Mouse (Mus musculus) forebrain, embryonic 14.5 days (tissue): Measurements from ENCODE around the gene Hist2h2aa1. TPM values are rescaled to one million over a fixed set of nuclear protein-coding genes. Genes with fewer than 3 reads are reported as not detected.
A peak's percentile ranks its signal among the peaks of the same experiment; 100 is the strongest.
"Not testable (repeated sequence)": the region's sequence is repeated elsewhere in the genome, so short reads cannot be mapped to it uniquely, and the experiment has no call there.

Source experiments
- ATAC-seq: fragments of 200-750 bp; cut with Nextera tagmentation; 2 replicates; pipeline ENCODE4 v1.8.0; 2017; ENCODE audit warnings: mild to moderate bottlenecking, moderate library complexity
- DNase-seq: peaks from one replicate; pipeline ENCODE4 v3.0.0-alpha.2; 2015; ENCODE audit warnings: low spot score
- H3K27ac ChIP-seq: fragments of 300-500 bp; sonication (generic); 2 replicates; pipeline ENCODE4 v1.5.1; 2014; ENCODE audit warnings: low read depth, mild to moderate bottlenecking, control low read depth, low read length, moderate library complexity
- H3K27me3 ChIP-seq: fragments of 300-500 bp; sonication (generic); replicated peaks from 2 replicates; pipeline ENCODE4 v1.6.1; 2014; ENCODE audit warnings: low read length, control low read depth, mixed read lengths; ENCODE audit not compliant: control insufficient read depth, insufficient read depth
- H3K36me3 ChIP-seq: fragments of 300-500 bp; sonication (generic); 2 replicates; pipeline ENCODE4 v1.6.1; 2014; ENCODE audit warnings: low read length, control low read depth; ENCODE audit not compliant: control insufficient read depth, insufficient read depth
- H3K4me1 ChIP-seq: fragments of 300-500 bp; sonication (generic); 2 replicates; pipeline ENCODE4 v1.6.1; 2014; ENCODE audit warnings: antibody characterized with exemption, low read length, control low read depth; ENCODE audit not compliant: control insufficient read depth, insufficient read depth
- H3K4me2 ChIP-seq: fragments of 300-500 bp; sonication (generic); 2 replicates; pipeline ENCODE4 v1.6.1; 2014; ENCODE audit warnings: mild to moderate bottlenecking, control low read depth, low read length
- H3K4me3 ChIP-seq: fragments of 300-500 bp; sonication (generic); 2 replicates; pipeline ENCODE4 v1.5.1; 2014; ENCODE audit warnings: low read depth, low read length, control low read depth
- H3K9ac ChIP-seq: fragments of 300-500 bp; sonication (generic); 2 replicates; pipeline ENCODE4 v1.6.1; 2014; ENCODE audit warnings: mild to moderate bottlenecking, low read length, control low read depth, moderate library complexity
- H3K9me3 ChIP-seq: fragments of 300-500 bp; sonication (generic); replicated peaks from 2 replicates; pipeline ENCODE4 v1.6.1; 2016; ENCODE audit warnings: low read length, control low read depth, mixed read lengths; ENCODE audit not compliant: control insufficient read depth
- WGBS: fragments of 180-500 bp; shearing (Covaris S2); extraction: QIAGEN DNeasy Blood & Tissue Kit; methylation state at CpG from one replicate; pipeline ENCODE4 v1.1.7; 2014; 5-methylcytosine and 5-hydroxymethylcytosine counted together
- polyA plus RNA-seq: library from polyadenylated mRNA; unstranded; fragments of >200 nt; fragmentation: Nextera tagmentation; extraction: Ambion mirVana; gene quantifications from 2 replicates; pipeline ENCODE4 v1.2.1, GENCODE M21; 2014

Gene Hist2h2aa1
- polyA plus RNA-seq, 1 experiment from 2014 or later: 35.7 TPM

DNA sequence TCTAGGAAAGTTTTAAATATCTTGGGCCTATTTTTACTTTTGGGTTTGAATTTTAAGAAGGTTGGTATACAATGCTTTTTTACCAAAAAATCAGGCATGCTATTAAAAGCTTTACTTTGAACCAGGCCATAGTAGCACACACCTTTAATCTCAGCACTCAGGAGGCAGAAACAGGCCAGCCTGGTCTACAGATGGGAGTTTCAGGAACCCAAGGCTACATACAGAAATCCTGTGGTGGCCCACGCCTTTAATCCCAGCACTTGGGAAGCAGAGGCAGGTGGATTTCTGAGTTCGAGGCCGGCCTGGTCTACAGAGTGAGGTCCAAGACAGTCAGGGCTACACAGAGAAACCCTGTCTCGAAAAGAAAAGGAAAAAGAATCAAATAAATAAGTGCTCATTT lies 22.2 kb downstream of the Hist2h2aa1 start:
- peak overlapping the region; percentile 18; the same call in 1 of the 2 replicates for H3K9ac ChIP-seq
- H3K4me3 ChIP-seq: no peak overlapping the region
- WGBS: 77% methylated on average over 4 of the region's 4 CpGs
- no peaks in the 10 kb centered on the region for H3K27me3 ChIP-seq
- peaks cover 12% of the 10 kb centered on the region for H3K4me1 ChIP-seq
- DNase-seq: no peak
- H3K9me3 ChIP-seq: no peaks in the 10 kb centered on the region
- H3K4me2 ChIP-seq: peak overlapping the region; percentile 56
- ATAC-seq: no peak
- H3K27ac ChIP-seq: peak overlapping the region; percentile 83
- H3K36me3 ChIP-seq: no peaks in the 10 kb centered on the region

DNA sequence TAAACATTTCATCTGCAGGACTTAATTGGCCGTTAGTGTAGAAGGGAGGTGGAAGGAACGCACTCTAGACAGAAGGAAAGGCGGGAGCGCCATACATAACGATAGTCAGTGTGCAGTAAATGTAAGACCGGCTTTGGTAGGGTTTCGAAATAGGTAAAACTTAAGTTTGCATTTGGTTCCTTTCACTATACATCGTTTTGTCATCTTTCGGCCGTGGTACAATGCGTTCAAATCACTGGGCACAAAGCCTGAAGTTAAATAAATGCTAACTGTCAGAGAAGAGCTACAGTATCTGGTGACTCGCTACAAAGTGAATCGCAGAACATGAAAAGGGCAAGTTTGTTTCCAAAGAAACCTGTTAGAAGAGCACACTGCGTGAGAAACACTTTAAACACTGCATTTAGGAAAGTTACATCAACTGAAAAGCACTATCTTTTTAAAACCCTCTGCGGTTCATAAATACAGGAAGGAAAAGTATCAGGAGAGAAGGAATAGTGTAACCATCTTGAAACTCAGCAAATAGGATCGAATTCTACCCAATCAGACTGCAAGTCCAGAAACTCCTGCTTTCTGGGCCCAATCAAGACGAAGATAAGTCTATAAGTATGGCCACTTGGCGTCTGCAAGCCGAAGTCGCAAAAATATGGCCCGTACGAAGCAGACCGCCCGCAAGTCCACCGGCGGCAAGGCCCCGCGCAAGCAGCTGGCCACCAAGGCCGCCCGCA lies 22.9 kb downstream of the Hist2h2aa1 start, which contains the start of gene Hist2h3b:
Gene Hist2h3b (plus strand): TSS at position 604 of the 725 bp plus-strand sequence.
- peak; percentile 70 for ATAC-seq
- peak within 1 kb of the TSS; percentile 38 for H3K4me3 ChIP-seq
- peak within 1 kb of the TSS; percentile 70 for H3K9ac ChIP-seq
- H3K36me3 ChIP-seq: no peaks in the 10 kb centered on the region
- 14% methylated on average over 28 of the region's 30 CpGs for WGBS
- peak within 1 kb of the TSS; percentile 97 for H3K27ac ChIP-seq
- no peaks in the 10 kb centered on the region for H3K9me3 ChIP-seq
- peak within 1 kb of the TSS; percentile 72 for H3K4me2 ChIP-seq
- H3K4me1 ChIP-seq: peaks cover 12% of the 10 kb centered on the region
- no peaks in the 10 kb centered on the region for H3K27me3 ChIP-seq
- peak; percentile 95 for DNase-seq

DNA sequence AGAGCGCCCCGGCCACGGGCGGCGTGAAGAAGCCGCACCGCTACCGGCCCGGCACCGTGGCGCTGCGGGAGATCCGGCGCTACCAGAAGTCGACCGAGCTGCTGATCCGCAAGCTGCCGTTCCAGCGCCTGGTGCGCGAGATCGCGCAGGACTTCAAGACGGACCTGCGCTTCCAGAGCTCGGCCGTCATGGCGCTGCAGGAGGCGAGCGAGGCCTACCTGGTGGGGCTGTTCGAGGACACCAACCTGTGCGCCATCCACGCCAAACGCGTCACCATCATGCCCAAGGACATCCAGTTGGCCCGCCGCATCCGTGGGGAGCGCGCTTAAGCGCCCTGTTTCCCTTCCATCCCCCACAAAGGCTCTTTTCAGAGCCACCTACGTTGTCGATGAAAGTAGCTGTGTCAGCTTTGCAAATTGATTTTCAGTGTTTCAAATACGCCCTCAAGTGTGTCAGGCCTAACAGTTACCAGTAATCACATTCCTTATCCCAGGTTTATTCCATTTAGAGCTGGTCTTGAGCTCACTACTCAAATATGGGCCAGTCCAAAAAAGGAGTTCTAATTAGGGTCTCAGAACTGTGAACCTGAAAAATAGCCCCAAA lies 23.6 kb downstream of the Hist2h2aa1 start:
- not testable (repeated sequence) for H3K36me3 ChIP-seq

DNA sequence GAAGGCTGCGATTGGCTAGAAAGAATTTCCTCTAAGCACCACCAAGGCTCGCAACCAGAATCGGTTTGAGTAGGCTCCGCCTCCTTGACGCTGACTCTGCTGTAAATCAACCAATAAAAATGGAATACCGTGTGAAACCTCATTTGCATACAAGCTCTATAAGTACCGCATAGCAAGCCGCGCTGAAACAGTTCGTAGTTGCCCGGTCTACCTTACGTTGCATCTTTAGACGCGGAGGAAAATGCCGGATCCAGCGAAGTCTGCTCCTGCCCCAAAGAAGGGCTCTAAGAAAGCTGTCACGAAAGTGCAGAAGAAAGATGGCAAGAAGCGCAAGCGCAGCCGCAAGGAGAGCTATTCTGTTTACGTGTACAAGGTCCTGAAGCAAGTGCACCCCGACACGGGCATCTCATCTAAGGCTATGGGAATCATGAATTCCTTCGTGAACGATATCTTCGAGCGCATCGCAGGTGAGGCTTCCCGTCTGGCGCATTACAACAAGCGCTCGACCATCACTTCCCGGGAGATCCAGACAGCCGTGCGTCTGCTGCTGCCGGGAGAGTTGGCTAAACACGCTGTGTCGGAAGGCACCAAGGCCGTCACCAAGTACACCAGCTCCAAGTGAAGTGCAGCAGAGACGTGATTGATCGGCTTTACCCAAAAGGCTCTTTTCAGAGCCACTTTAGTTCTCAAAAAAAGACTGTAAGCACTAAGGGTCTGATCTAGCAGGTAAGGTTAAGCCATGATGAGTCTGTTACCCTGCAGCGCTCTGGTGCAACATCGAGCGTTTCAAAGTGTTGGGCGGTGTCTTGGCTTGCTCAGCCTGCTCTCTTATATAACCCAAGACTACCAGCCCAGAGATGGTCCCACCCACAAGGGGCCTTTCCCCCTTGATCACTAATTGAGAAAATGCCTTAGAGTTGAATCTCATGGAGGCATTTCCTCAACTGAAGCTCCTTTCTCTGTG lies 24.5 kb downstream of the Hist2h2aa1 start, which contains the start of gene Hist2h2bb:
Gene Hist2h2bb (plus strand): TSS at position 242 of the 964 bp plus-strand sequence.
- ATAC-seq: peak; percentile 96
- Histone ChIP-seq H3K9ac (peak within 1 kb of the TSS; percentile 72), H3K4me1 (peaks cover under 1% of the 10 kb centered on the region; the same call in 1 of the 2 replicates), H3K9me3 (no peaks in the 10 kb centered on the region), H3K36me3 (no peaks in the 10 kb centered on the region), H3K4me2 (peak within 1 kb of the TSS; percentile 72), H3K4me3 (peak within 1 kb of the TSS; percentile 38), H3K27me3 (no peaks in the 10 kb centered on the region), H3K27ac (peak within 1 kb of the TSS; percentile 97)
- DNase-seq: peak; percentile 100
- WGBS: under 1% methylated on average over 45 of the region's 45 CpGs

More for the DNA sequence above, 23.6 kb downstream of the Hist2h2aa1 start:
- Histone ChIP-seq H3K4me3 (peak overlapping the region; percentile 38), H3K27ac (peak overlapping the region; percentile 97), H3K4me2 (peak overlapping the region; percentile 72), H3K9ac (peak overlapping the region; percentile 70)
- not testable (repeated sequence) for H3K27me3 ChIP-seq, H3K4me1 ChIP-seq, DNase-seq, H3K9me3 ChIP-seq
- ATAC-seq: peak; percentile 49
- under 1% methylated on average over 9 of the region's 44 CpGs for WGBS

DNA sequence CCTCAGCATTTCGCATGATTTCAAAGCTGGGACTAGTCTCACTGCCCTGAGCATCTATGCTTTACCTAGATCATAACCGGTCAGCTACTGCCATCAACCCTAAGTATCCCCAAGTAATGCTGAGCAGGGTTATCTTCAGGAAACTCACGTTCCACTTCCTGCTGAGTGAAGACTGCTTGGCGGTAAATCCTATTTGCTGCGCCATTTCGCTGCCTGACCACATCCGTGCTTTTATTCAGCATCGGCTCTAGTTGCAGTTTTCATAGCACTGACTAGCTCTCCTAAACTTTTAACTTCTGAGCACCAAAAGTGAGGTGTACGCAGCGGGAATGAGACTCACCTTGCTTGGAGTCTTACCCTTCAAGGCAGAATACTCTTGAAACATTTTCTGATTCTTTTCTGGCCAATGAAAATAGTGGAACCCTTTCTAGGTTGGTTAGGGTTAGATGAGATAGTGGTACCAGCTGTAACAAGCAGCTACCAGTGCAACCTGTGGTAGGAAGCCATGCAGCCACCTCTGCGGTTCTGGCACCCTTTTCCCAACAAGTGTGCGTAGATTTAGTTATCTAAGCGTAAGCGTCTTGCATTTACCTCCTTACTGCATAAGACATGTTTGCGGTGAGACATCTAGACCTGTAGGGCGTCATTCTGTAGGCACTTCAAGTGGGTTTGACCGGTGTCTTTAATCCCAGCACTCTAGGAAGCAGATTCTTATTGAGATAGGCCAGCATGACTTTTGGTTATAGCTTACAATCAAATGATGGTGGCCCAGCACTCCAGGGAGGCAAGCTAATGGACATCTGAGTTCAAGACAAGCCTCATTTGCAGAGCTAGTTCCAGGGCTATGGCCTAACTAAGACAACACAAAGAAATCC lies 28.5 kb downstream of the Hist2h2aa1 start:
- H3K4me1 ChIP-seq: peaks cover 3% of the 10 kb centered on the region; the same call in 1 of the 2 replicates
- no peaks in the 10 kb centered on the region for H3K27me3 ChIP-seq
- ATAC-seq (no peak), DNase-seq (no peak)
- H3K27ac ChIP-seq: no peak overlapping the region
- no peak overlapping the region for H3K4me3 ChIP-seq
- no peaks in the 10 kb centered on the region for H3K9me3 ChIP-seq
- no peaks in the 10 kb centered on the region for H3K36me3 ChIP-seq
- H3K4me2 ChIP-seq: no peak overlapping the region
- WGBS: 91% methylated on average over 17 of the region's 17 CpGs
- H3K9ac ChIP-seq: no peak overlapping the region

DNA sequence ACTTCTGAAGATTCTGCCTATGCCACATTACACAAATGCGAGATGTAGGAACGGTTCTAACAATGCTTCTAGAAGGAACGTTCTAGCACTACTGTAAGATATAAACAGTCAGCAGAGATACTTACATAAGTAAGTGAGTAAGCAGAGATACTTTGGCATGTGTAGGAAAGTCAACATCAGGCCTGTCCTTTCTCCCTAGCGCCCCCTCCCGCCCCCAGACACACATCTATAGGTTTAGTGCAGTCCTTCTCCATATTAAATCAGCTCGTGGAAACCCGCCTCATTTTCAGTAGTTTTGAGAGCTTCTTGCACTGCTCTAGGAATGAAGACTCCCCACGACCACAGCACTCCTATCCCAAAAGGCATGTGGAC lies 32.1 kb downstream of the Hist2h2aa1 start:
- Histone ChIP-seq H3K4me1 (peaks cover 3% of the 10 kb centered on the region; the same call in 1 of the 2 replicates), H3K36me3 (no peaks in the 10 kb centered on the region), H3K27me3 (no peaks in the 10 kb centered on the region), H3K27ac (no peak overlapping the region), H3K4me2 (peak overlapping the region; percentile 55), H3K9ac (peak overlapping the region; percentile 65), H3K9me3 (no peaks in the 10 kb centered on the region), H3K4me3 (peak overlapping the region; percentile 44)
- DNase-seq: peak; percentile 41
- WGBS: 17% methylated on average over 8 of the region's 8 CpGs
- no peak; the same call in 1 of the 2 replicates for ATAC-seq

DNA sequence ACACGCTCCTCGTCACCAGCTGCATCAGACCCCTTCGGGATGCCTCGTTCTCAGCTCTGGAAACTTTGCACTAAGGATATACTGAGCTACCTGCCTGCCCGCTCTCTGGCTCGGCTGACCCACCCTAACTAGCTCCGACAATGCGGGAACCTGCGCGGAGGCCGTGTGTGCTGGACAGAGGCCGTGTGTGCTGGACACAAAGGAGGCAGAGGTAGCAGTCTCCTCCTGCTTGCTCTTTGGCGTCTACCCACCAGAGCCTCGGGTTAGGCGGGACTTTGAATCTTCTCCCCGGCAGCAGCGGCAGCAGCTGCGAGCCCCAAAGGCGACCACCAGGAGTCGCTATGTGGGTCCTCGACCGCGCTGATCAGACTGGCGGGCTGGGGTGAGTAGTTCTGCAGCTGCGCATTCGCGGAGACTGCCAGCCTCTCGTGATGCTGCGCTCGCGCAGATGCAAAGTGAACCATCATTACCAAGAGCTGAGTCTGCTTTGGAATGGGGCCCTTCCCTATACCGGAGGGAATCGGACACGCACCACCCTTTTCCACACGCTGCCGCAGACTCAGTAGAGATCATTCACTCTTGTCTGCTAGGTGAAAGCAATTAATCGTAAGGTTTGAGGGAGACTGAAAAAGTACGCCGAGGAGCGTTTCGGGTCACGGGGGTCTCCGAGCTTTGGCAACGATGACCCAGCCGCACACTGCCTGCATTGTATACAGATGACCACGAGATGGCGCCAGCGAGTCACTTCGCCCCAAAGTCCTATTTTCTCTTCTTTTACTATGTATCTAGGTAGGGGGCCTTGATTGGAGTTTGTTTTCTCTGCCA lies 32.7 kb downstream of the Hist2h2aa1 start:
- under 1% methylated on average over 49 of the region's 49 CpGs for WGBS
- peak; percentile 98 for ATAC-seq
- H3K36me3 ChIP-seq: no peaks in the 10 kb centered on the region

More for the DNA sequence above, 32.7 kb downstream of the Hist2h2aa1 start:
- H3K9me3 ChIP-seq: no peaks in the 10 kb centered on the region
- peak overlapping the region; percentile 55 for H3K4me2 ChIP-seq
- H3K27me3 ChIP-seq: no peaks in the 10 kb centered on the region
- H3K4me1 ChIP-seq: peaks cover 3% of the 10 kb centered on the region; the same call in 1 of the 2 replicates
- H3K9ac ChIP-seq: peak overlapping the region; percentile 65
- peak; percentile 97 for DNase-seq
- peak overlapping the region; percentile 44 for H3K4me3 ChIP-seq
- H3K27ac ChIP-seq: peak overlapping the region; percentile 84
